Mouse (Mus musculus) hindbrain, embryonic 10.5 days (tissue): ENCODE measurements around the gene Pyroxd2. TPM values are rescaled to one million over a fixed set of nuclear protein-coding genes. Genes with fewer than 3 reads are reported as not detected.
"Not testable (repeated sequence)": the region's sequence is repeated elsewhere in the genome, so short reads cannot be mapped to it uniquely, and the experiment has no call there.

Source experiments
- DNase-seq: peaks from one replicate; pipeline ENCODE4 v3.0.0-alpha.2; 2017; ENCODE audit warnings: low spot score
- H3K27ac ChIP-seq: fragments of 300-500 bp; sonication (generic); 2 replicates; pipeline ENCODE4 v1.5.1; 2016; ENCODE audit warnings: mild to moderate bottlenecking, moderate library complexity
- H3K27me3 ChIP-seq: fragments of 300-500 bp; sonication (generic); 2 replicates; pipeline ENCODE4 v1.6.1; 2016; ENCODE audit warnings: mild to moderate bottlenecking; ENCODE audit not compliant: poor library complexity, insufficient read depth, severe bottlenecking
- H3K36me3 ChIP-seq: fragments of 300-500 bp; sonication (generic); 2 replicates; pipeline ENCODE4 v1.6.1; 2016; ENCODE audit warnings: mild to moderate bottlenecking, moderate library complexity
- H3K4me1 ChIP-seq: fragments of 300-500 bp; sonication (generic); replicated peaks from 2 replicates; pipeline ENCODE4 v1.6.1; 2016; ENCODE audit warnings: mild to moderate bottlenecking
- H3K4me3 ChIP-seq: fragments of 300-500 bp; sonication (generic); 2 replicates; pipeline ENCODE4 v1.5.1; 2016; ENCODE audit warnings: mild to moderate bottlenecking, moderate library complexity
- H3K9me3 ChIP-seq: fragments of 300-500 bp; sonication (generic); 2 replicates; pipeline ENCODE4 v1.6.1; 2016; ENCODE audit warnings: mild to moderate bottlenecking, moderate library complexity
- WGBS: fragments of 180-500 bp; shearing (Covaris S2); methylation state at CpG from one replicate; pipeline ENCODE4 v1.1.7; 2016; 5-methylcytosine and 5-hydroxymethylcytosine counted together
- polyA plus RNA-seq: library from polyadenylated mRNA; unstranded; fragments of >200 nt; fragmentation: Nextera tagmentation; extraction: Ambion mirVana; gene quantifications from 2 replicates; pipeline ENCODE4 v1.2.1, GENCODE M21; 2016

Gene Pyroxd2
- polyA plus RNA-seq, 1 experiment from 2014 or later: 1.3 TPM

- 76% methylated on average over 7 of the region's 7 CpGs for WGBS
- H3K27me3 ChIP-seq: no peaks in the 10 kb centered on the region
- no peak overlapping the region for H3K27ac ChIP-seq
- H3K36me3 ChIP-seq: no peaks in the 10 kb centered on the region
- no peak for DNase-seq
- peaks cover 3% of the 10 kb centered on the region; the same call in 1 of the 2 replicates for H3K4me1 ChIP-seq
- H3K4me3 ChIP-seq: no peak overlapping the region
- H3K9me3 ChIP-seq: no peaks in the 10 kb centered on the region
Observed at GRCm38 (mm10) chr19:42716507-42716906, 36.1 kb downstream of the Pyroxd2 start.

GRCm38 (mm10) chr19:42713770-42714169 is 38.8 kb downstream of the Pyroxd2 start:
- Histone ChIP-seq H3K4me1 (no peaks in the 10 kb centered on the region), H3K9me3 (no peaks in the 10 kb centered on the region), H3K36me3 (no peaks in the 10 kb centered on the region), H3K27ac (no peak overlapping the region), H3K27me3 (no peaks in the 10 kb centered on the region), H3K4me3 (no peak overlapping the region)
- no peak for DNase-seq
- 88% methylated on average over 9 of the region's 9 CpGs for WGBS

GRCm38 (mm10) chr19:42699426-42699825 is 53.1 kb downstream of the Pyroxd2 start:
- DNase-seq: no peak
- peaks cover 36% of the 10 kb centered on the region for H3K4me1 ChIP-seq
- H3K4me3 ChIP-seq: no peak overlapping the region
- no peaks in the 10 kb centered on the region for H3K9me3 ChIP-seq
- H3K27ac ChIP-seq: no peak overlapping the region
- 92% methylated on average over 10 of the region's 10 CpGs for WGBS
- no peaks in the 10 kb centered on the region for H3K36me3 ChIP-seq
- 0 out of 2 replicates have a peak, but pooled peaks cover 6% of the 10 kb centered on the region for H3K27me3 ChIP-seq

GRCm38 (mm10) chr19:42698576-42698975 is 54.0 kb downstream of the Pyroxd2 start:
- Histone ChIP-seq H3K27me3 (0 out of 2 replicates have a peak, but pooled peaks cover 6% of the 10 kb centered on the region), H3K9me3 (no peaks in the 10 kb centered on the region), H3K27ac (peak overlapping the region; percentile 79), H3K4me1 (peaks cover 30% of the 10 kb centered on the region), H3K36me3 (no peaks in the 10 kb centered on the region), H3K4me3 (no peak overlapping the region)
- no peak for DNase-seq
- WGBS: 61% methylated on average over 2 of the region's 2 CpGs

GRCm38 (mm10) chr19:42697336-42697735 is 55.2 kb downstream of the Pyroxd2 start:
- Histone ChIP-seq H3K9me3 (no peaks in the 10 kb centered on the region), H3K27me3 (0 out of 2 replicates have a peak, but pooled peaks cover 6% of the 10 kb centered on the region), H3K4me3 (no peak overlapping the region), H3K4me1 (peaks cover 29% of the 10 kb centered on the region), H3K27ac (peak overlapping the region; percentile 40; the same call in 1 of the 2 replicates), H3K36me3 (no peaks in the 10 kb centered on the region)
- WGBS: 66% methylated on average over 6 of the region's 6 CpGs
- DNase-seq: peak; percentile 47

GRCm38 (mm10) chr19:42690256-42690655 is 62.3 kb downstream of the Pyroxd2 start:
- Histone ChIP-seq H3K36me3 (no peaks in the 10 kb centered on the region), H3K4me1 (peaks cover 6% of the 10 kb centered on the region), H3K27me3 (no peaks in the 10 kb centered on the region; the same call in 1 of the 2 replicates), H3K27ac (no peak overlapping the region), H3K4me3 (no peak overlapping the region), H3K9me3 (no peaks in the 10 kb centered on the region)
- DNase-seq: no peak
- WGBS: 95% methylated on average over 1 of the region's 1 CpGs

GRCm38 (mm10) chr19:42689786-42690185 is 62.8 kb downstream of the Pyroxd2 start:
- Histone ChIP-seq H3K4me3 (no peak overlapping the region), H3K4me1 (peaks cover 6% of the 10 kb centered on the region), H3K27me3 (no peaks in the 10 kb centered on the region; the same call in 1 of the 2 replicates), H3K36me3 (no peaks in the 10 kb centered on the region), H3K9me3 (no peaks in the 10 kb centered on the region), H3K27ac (no peak overlapping the region)
- no peak for DNase-seq
- 76% methylated on average over 4 of the region's 4 CpGs for WGBS

GRCm38 (mm10) chr19:42689321-42689720 is 63.3 kb downstream of the Pyroxd2 start:
- no peak for DNase-seq
- no peaks in the 10 kb centered on the region for H3K9me3 ChIP-seq
- H3K36me3 ChIP-seq: no peaks in the 10 kb centered on the region
- 92% methylated on average over 11 of the region's 11 CpGs for WGBS
- no peaks in the 10 kb centered on the region; the same call in 1 of the 2 replicates for H3K27me3 ChIP-seq
- no peak overlapping the region for H3K4me3 ChIP-seq
- H3K4me1 ChIP-seq: peaks cover 1% of the 10 kb centered on the region
- no peak overlapping the region for H3K27ac ChIP-seq

GRCm38 (mm10) chr19:42682776-42683175 is 69.8 kb downstream of the Pyroxd2 start:
- H3K4me1 ChIP-seq, H3K36me3 ChIP-seq, H3K4me3 ChIP-seq, H3K9me3 ChIP-seq, H3K27ac ChIP-seq, DNase-seq, H3K27me3 ChIP-seq: not testable (repeated sequence)
- WGBS: 76% methylated on average over 2 of the region's 2 CpGs

- peaks cover 24% of the 10 kb centered on the region for H3K4me1 ChIP-seq
Observed at GRCm38 (mm10) chr19:42678191-42678590, 74.4 kb downstream of the Pyroxd2 start.

GRCm38 (mm10) chr19:42677452-42677851 is 75.1 kb downstream of the Pyroxd2 start:
- Histone ChIP-seq H3K4me3 (no peak overlapping the region), H3K9me3 (no peaks in the 10 kb centered on the region), H3K4me1 (peaks cover 31% of the 10 kb centered on the region), H3K27ac (no peak overlapping the region), H3K27me3 (peaks cover 8% of the 10 kb centered on the region), H3K36me3 (no peaks in the 10 kb centered on the region)
- no peak for DNase-seq
- 96% methylated on average over 3 of the region's 3 CpGs for WGBS

More at GRCm38 (mm10) chr19:42678191-42678590, 74.4 kb downstream of the Pyroxd2 start:
- Histone ChIP-seq H3K36me3 (no peaks in the 10 kb centered on the region), H3K27ac (no peak overlapping the region), H3K27me3 (peaks cover 7% of the 10 kb centered on the region), H3K9me3 (no peaks in the 10 kb centered on the region), H3K4me3 (no peak overlapping the region)
- WGBS: 77% methylated on average over 10 of the region's 10 CpGs
- no peak for DNase-seq

- 94% methylated on average over 3 of the region's 3 CpGs for WGBS
- no peaks in the 10 kb centered on the region for H3K36me3 ChIP-seq
Observed at GRCm38 (mm10) chr19:42676931-42677330, 75.6 kb downstream of the Pyroxd2 start.

More at GRCm38 (mm10) chr19:42676931-42677330, 75.6 kb downstream of the Pyroxd2 start:
- Histone ChIP-seq H3K9me3 (no peaks in the 10 kb centered on the region), H3K27me3 (peaks cover 14% of the 10 kb centered on the region), H3K4me1 (peaks cover 36% of the 10 kb centered on the region), H3K4me3 (no peak overlapping the region), H3K27ac (no peak overlapping the region)
- DNase-seq: no peak
